Comparison of ENCODE assay signal across 1 mouse cellular context in the genomic region with DNA sequence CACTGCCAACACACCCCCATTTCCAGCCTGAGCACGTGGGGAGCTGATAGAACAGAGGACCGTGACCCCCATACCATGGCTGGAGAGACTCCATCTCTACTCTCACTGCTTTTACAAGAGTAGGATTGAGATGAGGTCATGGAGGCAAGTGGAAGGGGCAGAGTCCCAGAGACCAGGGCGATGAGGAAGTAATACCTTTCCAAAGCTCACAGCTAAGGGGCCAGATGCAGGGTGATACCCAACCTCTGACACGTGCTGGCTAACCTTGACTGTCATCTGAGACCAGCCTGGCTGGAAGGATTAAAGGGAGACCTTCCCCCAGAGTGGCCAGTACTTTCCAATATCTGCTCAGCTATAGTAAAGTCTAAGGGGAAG.
TF ChIP-seq lines count a peak whose summit lies in the region.

No protein-coding gene starts in this region.

TF ChIP-seq in CH12.LX, 34 proteins besides CTCF, POLR2A, EP300 and RAD21:
- TF ChIP-seq MAX (IDR thresholded peaks at IDR 0.05; ENCODE audit: low read length) (peak; percentile 43; the same call in 1 of the 2 replicates), BHLHE40 (IDR thresholded peaks at IDR 0.05; ENCODE audit: low read depth, low read length) (peak; percentile 84), RCOR1 (conservative IDR thresholded peaks at IDR 0.05; ENCODE audit: low read depth, low read length) (no peak), NRF1 (IDR thresholded peaks at IDR 0.05; ENCODE audit: low read depth, low read length) (no peak), ZC3H11A (IDR thresholded peaks at IDR 0.05; ENCODE audit: low read depth, low read length) (no peak)
